Mouse (Mus musculus): ENCODE data around the gene Alkbh6.

- TF ChIP-seq POLR2A (IDR thresholded peaks at IDR 0.05; ENCODE audit: low read depth, low read length) (no peak), CTCF (IDR thresholded peaks at IDR 0.05; ENCODE audit: borderline replicate concordance, insufficient read depth, low read length) (no peak)
Measured at GRCm38 (mm10) chr7:30279536-30279935, 29.0 kb upstream of the Alkbh6 start.

Data from embryonic fibroblast, embryonic 13.5 days (primary cell).